Mouse (Mus musculus): ENCODE results near the gene Gm15737.

- TF ChIP-seq POLR2A (IDR thresholded peaks at IDR 0.05; ENCODE audit: insufficient read depth, low read depth, low read length): no peak
- TF ChIP-seq CTCF (IDR thresholded peaks at IDR 0.05; ENCODE audit: insufficient read depth, low read depth, low read length): no peak
Measured at GRCm38 (mm10) chr6:92831106-92831505, 38.1 kb upstream of the Gm15737 start.

Data from olfactory bulb, adult 2 months (tissue).